Mouse (Mus musculus) layer of hippocampus, adult 18-20 months (tissue): Measurements from ENCODE around the gene Mpp3. TPM values are rescaled to one million over a fixed set of nuclear protein-coding genes. Genes with fewer than 3 reads are reported as not detected.
A peak's percentile ranks its signal among the peaks of the same experiment; 100 is the strongest.
"Not testable (repeated sequence)": the region's sequence is repeated elsewhere in the genome, so short reads cannot be mapped to it uniquely, and the experiment has no call there.

Experiments used
- DNase-seq, 2 experiments: peaks; one replicate each; pipeline ENCODE4 v3.0.0; 2022; ENCODE audit warnings: low spot score in 2 of 2
- total RNA-seq, 2 experiments: library from RNA; stranded (reverse); gene quantifications; 2 replicates each; pipeline ENCODE4 v1.2.3; 2021

Mpp3 gene
- total RNA-seq, 2 experiments from 2014 or later, result 85.5 to 88.9 TPM

DNA sequence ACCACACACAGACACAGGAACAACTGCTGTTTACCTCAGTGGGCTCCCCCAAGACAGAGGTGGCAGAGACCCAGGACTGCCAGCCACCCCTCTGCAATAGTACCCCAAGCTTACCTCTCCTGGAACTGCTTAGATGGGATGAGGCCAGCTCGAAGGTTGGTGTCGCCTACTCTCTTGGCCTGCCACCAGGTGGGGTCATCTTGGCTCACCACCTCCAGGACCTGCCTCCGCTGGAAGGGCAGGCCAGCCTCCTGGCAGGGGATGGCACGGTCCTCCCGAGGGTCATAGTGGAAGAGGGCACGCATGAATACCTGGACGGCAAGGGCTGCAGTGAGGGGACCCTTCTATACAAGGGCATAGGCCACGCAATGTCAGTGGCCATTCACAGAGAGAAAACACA, 15.1 kb downstream of the Mpp3 start:
- DNase-seq, result no peak

DNA sequence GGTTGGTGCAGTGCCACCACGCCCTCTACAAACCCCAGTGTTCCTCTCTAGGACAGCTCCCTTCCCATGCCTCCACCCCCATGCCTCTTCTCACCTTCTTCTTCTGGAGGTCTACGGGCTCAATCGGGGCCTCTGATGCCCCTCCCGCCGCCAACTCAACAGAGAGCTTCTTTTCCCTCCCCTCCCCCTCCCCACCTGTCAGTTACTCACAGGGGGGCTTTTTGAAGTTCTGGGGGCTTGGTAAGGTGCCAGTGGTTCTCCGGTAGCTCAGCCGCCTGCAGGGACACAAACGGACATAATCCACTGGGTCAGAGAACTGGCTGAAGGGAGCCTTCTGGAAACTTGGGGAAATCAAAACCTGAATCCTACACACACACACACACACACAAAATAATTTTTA, 16.8 kb downstream of the Mpp3 start:
- no peak for DNase-seq

DNA sequence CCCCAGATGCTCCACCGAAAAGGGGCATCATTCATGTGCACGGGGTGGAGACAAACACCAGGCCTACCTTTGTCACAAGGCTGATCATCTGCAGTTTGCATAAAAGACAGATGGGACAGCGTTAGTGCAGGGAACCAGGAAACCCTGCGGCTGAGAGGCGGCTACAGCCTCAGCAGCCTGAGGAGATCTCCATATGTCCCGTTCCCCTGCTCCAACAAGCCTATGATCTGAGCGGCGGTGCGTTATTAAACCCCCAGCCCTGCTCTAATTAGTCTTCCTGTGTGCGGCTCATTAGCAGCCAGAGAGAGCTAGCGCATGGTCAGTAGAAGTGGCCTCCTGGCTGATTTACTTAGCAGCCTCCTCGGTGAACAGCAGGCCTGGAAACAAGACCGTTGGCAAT, 18.1 kb downstream of the Mpp3 start:
- peak; percentile 39 to 64 for DNase-seq

DNA sequence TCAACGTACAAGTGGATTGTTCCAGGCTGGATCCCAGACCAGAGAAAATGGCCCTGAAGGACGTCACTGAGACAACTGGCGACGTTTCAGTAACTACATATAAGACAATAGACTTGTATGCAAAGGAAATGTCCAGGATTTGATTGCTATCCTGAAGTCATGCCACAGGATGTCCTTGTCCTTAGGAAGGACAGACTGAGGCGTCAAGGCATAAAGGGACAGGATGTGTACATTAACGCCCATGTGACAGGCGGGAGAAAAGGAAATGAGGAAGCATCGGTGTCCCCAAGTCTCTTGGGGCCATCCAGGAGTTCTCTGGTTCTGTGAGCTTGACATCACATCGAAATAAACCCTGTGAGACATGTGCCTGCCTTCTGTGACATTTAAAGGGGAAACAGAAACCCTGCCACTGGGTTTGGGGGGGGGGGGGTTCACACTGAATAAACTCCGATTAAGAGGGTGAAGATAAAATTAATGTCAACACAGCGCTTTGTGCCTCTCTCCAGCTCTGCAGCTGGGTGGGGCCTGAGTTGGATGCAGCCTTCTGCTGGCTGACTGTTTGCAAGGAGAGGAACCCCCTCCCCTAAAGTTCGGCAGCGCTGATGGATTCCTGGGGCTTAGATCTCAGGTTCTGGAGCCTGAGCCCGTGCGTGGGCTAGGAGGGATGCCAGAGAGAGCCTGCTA, 19.2 kb downstream of the Mpp3 start:
- DNase-seq, result no peak

DNA sequence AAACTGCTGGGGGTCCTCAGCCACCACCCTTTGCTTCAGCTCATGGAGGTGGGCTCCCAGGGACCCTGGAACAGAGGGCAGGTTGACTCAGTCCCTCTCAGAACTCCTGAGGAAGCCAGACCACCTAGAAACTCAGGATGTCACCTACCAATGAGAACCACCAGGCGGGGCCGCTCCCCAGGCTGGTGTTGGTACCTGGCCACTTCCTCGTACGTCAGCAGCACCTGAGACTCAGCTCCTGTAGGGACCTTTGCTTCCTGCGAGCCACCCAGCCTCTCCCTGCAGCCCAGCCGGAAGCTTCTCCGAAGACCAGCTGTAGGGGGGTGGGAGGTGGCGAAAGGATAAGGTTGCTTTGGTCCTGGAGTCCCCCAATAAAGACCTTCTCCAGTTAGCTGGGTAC, 19.9 kb downstream of the Mpp3 start:
- DNase-seq, result no peak

DNA sequence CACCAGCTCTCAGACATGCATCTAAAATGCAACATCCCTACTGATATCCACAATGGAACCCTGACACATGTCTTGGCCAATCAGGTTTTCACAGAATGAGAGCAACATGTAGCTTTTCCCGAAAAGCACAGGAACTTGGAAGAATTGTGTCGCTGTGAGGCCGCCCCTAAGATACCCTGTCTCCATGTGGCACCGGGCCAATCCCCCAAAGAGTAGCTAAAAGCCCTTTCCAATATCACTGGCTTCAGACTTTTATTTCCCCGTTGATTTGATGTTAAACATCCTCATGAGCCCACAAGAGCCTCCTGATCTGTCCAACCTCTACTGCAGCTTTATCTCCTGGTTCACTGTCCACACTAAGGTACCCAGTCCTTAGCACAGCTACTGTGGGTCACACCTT, 21.6 kb downstream of the Mpp3 start:
- DNase-seq, result no peak

DNA sequence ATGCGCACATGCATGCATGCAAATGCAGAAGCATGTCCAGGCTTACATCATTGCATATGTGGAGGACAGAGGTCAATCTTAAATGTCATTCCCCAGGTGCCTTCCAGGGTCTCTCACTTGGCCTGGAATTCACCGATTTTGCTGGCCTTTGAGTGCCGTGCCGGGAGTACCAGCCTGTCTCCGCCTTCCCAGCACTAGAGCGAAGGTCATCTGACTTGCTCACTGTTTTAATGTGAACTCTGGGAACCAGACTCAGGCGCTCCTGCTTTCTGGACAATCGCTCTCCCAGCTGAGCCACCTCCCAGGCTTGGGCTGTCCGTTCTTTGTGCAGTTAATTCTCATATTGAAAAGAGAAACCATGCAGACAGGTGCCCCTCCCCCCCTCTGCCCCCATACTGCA, 22.0 kb downstream of the Mpp3 start:
- DNase-seq, result no peak

DNA sequence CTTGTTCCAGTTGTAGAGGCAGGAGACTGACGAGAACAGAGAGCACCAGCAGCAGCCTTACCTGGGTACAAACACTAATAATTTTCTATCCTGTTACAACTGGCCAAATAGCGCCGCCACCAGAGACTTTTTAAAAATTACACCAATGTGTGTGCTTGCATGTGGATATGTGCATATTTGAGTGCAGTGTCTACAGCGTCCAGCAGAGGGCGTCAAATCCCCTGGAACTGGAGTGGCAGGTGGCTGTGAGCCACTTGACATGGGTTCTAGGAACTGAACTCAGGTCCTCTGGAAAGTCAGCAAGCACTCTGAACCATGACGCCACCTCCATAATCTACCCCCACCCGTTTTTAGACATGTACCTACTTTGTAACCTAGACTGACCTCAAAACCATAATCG, 24.0 kb downstream of the Mpp3 start:
- no peak for DNase-seq

DNA sequence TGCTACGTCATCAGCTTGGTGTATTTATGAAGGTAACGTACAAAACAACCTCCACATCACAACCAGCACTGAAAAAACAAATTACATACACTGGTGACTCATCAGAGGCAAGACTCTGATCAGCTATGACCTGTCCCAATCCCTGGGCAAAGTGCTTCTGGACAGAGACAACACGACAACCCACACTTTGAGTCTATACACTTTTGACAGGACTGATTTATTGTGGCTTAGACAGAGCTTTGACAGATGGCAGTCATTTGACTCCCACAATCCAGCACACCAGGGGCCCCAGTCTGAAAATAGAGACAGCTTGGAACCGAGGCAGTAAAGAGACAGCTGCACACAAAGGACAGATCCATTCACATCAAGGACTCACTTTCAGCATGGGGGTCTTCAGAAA, 28.8 kb downstream of the Mpp3 start:
- peak in 1 of 2 experiments; percentile 66 for DNase-seq

DNA sequence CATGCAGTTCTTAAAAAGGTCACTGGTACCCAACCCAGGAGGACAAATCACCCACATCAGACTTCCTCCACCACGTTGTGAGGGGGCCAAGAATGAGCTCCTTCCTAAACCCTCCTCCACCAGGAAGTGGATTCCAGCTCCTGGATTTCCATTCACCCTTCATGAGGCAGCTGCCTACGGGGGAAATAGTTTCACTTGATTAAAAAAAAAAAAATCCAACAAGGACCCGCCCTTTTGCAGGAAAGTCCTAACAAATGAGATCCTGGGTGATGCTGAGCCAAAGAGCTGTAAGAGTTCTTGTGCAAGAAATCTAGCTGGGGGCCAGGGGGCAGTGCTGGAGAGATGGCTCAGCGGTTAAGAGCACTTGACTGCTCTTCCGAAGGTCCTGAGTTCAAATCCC, 30.0 kb downstream of the Mpp3 start:
- DNase-seq, result no peak

DNA sequence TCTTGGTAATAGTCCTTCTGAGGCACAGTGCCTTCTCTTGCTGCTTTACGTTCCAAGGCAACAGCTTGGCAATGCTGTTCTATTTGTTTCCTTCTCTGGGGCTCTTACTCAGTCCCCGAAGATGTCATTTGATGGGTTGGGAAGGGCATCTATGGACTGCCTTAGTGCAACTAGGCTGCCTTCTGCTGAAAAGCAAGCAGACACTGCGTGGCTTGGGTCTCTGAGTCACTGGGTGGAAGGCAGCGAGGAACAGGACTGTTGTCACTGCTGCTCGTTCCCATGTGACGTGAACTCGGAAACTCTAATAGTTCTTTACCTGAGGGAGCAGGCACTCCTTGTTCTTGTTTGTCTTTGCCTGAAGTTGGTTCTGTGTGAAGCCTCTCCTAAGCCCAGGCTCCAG, 32.3 kb downstream of the Mpp3 start:
- DNase-seq, result no peak

DNA sequence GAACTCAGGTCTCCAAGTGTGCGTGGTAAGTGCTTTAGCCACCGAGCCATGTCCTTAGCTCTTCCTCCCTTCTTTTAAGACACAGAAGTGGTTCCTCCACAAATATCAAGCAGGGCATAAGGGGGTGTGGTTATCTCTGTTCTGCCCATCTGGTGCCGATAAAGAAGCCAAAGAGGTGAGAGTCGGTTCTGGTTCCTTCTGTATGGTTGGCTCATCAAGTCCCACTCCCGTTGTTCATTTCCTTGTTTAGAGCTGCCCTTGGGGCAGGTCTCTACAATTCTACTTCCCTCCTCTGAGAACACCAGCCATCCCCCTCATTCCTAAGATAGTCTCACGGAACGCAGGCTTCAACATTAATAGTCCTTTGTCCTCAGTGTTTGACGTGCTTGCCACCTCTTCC, 34.2 kb downstream of the Mpp3 start:
- DNase-seq, result no peak

DNA sequence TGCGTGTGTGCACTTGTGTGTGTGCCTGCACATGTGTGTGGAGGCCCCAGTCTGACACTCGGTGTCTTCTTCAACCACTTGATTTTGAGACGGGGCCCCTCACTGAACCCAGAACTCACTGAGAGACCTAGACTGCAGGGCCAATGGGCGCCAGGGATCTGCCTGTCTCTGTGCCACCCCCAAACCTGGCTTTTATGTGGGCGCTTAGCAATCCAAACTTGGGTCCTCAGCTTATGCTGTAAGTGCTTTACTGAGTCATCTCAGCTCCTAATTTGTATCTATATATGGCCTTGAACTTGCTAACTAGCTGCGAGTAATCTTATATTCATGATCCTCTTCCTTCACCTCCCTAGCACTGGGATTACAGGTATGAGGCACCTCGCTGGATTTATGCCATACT, 35.9 kb downstream of the Mpp3 start:
- no peak for DNase-seq

DNA sequence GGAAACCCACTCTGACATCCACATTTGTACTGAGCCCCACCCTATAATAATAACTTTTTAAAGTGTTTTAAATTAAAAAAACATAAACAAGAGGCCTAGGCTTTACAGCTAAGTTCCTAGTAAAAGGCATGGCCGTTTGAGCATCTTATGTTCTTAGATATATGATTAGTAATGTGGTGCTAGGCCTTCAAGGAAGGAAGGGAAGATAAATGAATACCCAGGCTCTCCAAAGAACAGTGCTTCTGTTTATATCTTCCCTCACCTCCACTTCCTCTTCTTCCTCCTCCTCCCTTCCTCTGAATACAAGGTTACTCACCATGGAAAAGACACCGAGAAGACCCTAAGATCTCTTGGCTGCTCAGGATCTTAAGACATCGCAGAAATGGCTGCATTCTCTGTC, 36.4 kb downstream of the Mpp3 start:
- no peak for DNase-seq

DNA sequence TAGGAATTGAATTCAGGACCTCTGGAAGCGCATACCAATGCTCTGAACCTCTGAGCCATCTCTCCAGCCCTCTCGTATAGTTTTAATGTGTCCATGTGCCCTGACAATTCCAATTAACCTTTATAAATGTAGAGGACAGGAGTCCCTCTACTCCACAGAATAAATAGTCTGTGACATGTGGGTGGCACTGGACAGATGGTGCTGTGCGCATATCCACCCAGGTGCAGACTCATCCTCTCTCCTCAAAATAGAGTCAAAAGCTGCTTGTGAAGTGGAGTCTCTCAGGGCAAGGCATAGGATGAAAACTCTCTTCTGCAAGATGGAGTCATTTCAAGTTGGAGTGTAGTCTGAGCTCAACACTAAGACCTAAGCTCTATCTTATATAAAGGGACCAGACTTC, 38.0 kb downstream of the Mpp3 start:
- no peak for DNase-seq

DNA sequence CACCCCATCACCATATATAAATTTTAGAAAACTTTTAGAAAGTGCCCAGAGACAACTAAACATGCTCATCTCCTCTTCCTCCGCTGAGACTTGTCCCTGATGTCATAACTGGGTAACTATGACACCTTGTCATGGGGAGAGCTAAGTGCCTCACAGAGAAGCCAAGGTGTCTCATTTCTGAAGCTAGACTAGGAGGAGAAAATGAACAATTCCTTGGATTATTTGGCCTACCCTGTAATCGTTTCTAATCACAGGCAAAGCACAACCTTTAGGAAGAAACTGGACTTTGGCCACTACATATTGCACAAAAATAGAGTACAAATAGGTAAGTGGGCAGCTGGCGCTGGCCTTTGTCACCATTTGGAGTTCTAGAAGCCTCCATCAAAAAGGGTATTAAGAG, 41.3 kb downstream of the Mpp3 start, which contains the start of gene Dusp3:
Dusp3 (minus strand) TSS at position 101 of the 400 bp plus-strand sequence.
- no peak for DNase-seq

DNA sequence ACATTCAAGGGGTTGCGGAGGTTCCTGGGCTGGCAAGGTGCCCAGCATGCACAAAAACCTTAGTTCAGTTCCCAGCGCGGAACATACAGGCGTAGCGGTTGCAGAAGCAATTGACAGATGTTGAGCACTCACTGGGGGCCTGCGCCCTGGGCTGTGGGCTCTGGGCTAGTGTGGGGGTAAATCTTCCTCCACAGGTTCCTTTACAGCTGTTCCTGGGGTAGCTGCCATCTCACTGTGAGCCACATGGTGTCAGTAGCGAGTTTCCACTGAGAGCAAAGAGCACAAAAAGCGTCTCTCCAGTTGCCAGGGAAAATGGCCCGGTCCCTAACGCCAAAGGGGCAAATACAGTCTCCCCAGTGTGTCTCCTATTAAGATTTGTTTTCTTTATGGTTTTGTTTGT, 42.3 kb downstream of the Mpp3 start:
- peak; percentile 73 to 92 for DNase-seq

DNA sequence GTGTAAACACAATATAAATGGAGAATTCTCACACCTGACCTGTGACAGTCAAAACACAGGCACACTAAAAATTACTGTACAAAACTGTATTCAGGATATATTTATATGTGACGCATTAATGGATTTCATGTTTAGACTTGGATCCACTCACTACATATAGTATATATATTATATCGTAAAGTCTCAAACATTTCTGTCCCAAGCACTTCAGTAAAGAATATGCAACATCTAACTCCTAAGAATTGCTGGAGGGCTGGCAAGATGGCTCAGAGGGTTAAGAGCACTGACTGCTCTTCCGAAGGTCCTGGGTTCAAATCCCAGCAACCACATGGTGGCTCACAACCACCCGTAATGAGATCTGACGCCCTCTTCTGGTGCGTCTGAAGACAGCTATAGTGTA, 42.8 kb downstream of the Mpp3 start:
- not testable (repeated sequence) for DNase-seq

DNA sequence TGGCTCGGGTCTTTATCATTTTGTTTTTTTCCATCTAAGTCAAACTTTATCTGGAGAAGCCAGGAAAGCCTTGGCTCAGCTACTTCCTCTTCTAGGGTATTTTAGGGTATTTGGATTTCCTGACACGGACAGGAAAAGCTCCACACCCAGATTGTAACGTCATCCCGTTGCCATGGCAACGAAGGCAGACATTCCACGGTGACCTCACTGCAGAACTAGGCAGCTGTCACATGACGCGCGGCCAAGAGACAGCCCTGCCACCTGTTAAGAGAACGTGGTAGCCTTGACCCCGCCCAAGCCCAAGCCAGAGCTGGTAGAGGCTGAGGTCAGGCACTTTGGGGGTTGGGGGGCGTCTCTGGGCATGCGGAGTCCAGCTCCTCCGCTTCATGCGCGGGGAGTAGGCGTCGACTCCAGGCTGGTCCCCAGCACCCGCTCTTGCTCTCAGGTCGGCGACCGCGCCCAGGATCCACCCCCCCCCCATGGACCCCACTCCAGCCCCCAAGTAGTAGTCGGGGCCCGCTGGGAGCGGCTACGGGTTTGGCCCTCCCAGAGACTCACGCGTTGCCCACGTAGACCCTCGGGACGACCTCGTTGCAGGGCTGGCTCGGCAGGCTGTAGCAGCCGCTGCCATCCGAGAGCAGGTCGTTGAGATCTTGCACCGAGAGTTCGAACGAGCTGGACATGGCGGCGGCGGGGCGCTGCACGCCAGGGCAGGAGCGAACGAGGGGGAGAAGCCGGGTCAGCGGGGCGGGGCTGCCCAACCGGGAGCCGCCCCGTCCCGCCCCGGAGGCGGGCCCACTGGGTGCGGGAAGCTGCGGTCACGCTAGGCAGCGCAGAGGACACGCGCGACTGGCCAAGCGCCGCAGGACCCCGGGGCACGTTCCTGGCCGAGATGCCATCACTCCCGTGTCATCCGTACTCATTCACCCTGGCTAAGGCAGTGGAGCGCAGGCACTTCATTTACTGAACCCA, 43.9 kb downstream of the Mpp3 start, which contains the start of gene Cfap97d1:
Cfap97d1 (plus strand) TSS at position 226 of the 972 bp plus-strand sequence.
- DNase-seq, result peak; percentile 90 to 97

DNA sequence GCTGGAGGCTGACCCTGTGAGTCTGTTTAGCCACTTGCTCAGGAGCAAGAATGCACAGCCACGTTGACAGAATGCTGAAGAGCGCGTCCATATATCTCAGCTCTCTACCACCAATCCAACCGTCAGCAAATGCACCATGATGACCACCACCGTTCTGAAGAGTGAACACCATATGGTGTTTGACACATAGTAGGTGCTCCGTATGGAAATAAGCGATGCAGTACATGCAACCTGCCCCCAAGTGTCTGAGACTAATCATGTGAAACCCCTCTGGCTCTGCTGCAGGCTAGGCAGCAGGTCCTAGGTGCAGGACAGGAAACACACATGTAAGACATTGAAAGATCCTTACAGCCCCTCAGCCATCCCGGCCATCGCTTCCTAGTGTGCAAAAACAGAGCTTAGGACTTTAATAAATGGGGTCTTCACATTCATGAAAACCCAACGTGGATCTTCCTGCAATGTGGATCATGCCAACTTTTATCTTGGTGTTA, 44.8 kb downstream of the Mpp3 start:
- no peak for DNase-seq

DNA sequence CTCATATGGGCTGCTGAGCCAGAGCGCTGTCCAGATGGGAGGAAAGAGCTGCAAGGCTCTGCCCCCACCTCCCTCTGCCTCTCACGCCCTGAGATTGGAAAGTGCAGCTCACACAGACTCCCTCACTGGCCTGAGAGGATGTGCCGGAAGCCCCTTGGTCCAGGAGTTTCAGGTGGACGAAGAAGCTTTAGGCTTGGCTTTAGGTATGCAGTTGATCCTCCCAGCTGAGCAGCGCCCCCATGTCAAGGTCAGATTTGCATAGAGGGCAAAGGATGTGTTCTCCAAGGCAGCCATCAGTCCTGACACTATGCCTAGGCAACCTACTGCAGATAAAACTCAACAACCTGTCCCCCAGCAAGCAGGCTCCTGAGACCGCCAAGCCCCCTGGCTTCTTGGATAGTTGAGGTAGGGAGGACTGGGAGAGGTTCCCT, 45.3 kb downstream of the Mpp3 start:
- no peak for DNase-seq

DNA sequence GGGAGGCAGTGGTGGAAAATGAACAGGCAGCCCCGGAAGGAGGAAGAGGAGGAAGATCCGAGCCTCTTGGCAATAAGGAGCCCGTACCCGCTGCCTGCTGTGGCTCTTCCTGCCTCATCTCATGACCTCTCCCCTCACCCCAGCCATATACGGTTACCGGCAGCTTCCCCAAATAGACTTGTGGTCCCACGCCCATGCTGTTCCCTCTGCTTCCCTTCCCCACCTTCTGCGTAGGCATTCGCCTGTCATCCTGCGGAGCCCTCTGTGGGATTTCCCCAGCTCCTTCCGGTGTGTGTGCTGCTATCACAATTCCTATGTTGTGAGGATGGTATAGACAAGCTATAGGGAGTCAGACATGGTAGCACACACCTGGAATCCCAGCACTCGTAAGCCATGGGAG, 46.4 kb downstream of the Mpp3 start:
- no peak for DNase-seq
